Mouse (Mus musculus): Measurements from ENCODE around the gene Zxdb. TPM values are rescaled to one million over a fixed set of nuclear protein-coding genes. Genes with fewer than 3 reads are reported as not detected.
A peak's percentile ranks its signal among the peaks of the same experiment; 100 is the strongest.

Gene Zxdb
- polyA plus RNA-seq, 1 experiment from 2014 or later, result 1.8 TPM

- DNase-seq (ENCODE audit: low spot score) (no peak), ATAC-seq (no peak)
- H3K4me3 ChIP-seq (ENCODE audit: low read depth, low read length), result no peak overlapping the region
- H3K27ac ChIP-seq (ENCODE audit: low read length), result no peak overlapping the region
- no peak overlapping the region for H3K4me2 ChIP-seq (replicated peaks; ENCODE audit: low read depth, low read length)
- no peaks in the 10 kb centered on the region for H3K36me3 ChIP-seq (ENCODE audit: insufficient read depth, low read length)
- no peaks in the 10 kb centered on the region for H3K9me3 ChIP-seq (ENCODE audit: low read length)
- no peaks in the 10 kb centered on the region for H3K4me1 ChIP-seq (ENCODE audit: insufficient read depth, low read depth, low read length)
- H3K27me3 ChIP-seq (replicated peaks; ENCODE audit: insufficient read depth, low read length), result no peaks in the 10 kb centered on the region
- H3K9ac ChIP-seq (replicated peaks; ENCODE audit: low read depth), result no peak overlapping the region
- TF ChIP-seq EP300 (IDR thresholded peaks at IDR 0.05), result no peak
- TF ChIP-seq CTCF (IDR thresholded peaks at IDR 0.05), result no peak
Observed at GRCm38 (mm10) chrX:94731596-94731995, 7.2 kb downstream of the Zxdb start.

DNA sequence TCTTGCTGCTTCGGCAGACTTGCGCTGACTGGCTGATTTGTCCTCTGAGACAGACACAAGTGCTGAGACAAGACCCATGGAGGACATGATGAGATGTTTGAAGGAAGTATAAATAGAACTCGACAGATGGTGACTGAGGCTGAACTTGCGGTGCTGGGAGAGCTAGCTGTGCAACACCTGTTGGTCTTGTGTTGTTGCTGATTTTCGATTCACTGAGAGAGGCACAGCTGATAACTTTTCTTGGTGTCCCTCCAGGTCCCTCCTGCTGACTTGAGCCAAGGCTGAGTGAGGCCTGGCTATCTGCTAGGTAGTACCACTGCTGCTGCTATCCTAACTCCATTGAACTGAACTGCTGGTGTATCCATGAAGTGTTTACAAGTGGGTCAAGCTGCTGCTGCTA lies 29.4 kb downstream of the Zxdb start:
- no peak overlapping the region for H3K4me2 ChIP-seq (replicated peaks; ENCODE audit: low read depth, low read length)
- H3K4me1 ChIP-seq (ENCODE audit: insufficient read depth, low read depth, low read length), result no peaks in the 10 kb centered on the region
- no peak overlapping the region for H3K9ac ChIP-seq (replicated peaks; ENCODE audit: low read depth)
- H3K27me3 ChIP-seq (replicated peaks; ENCODE audit: insufficient read depth, low read length), result no peaks in the 10 kb centered on the region
- TF ChIP-seq CTCF (IDR thresholded peaks at IDR 0.05) (no peak), EP300 (IDR thresholded peaks at IDR 0.05) (no peak)
- 77% methylated on average over 5 of the region's 5 CpGs for WGBS
- ATAC-seq (no peak), DNase-seq (ENCODE audit: low spot score) (no peak)
- H3K9me3 ChIP-seq (ENCODE audit: low read length), result no peaks in the 10 kb centered on the region
- no peaks in the 10 kb centered on the region for H3K36me3 ChIP-seq (ENCODE audit: insufficient read depth, low read length)
- H3K4me3 ChIP-seq (ENCODE audit: low read depth, low read length), result no peak overlapping the region
- no peak overlapping the region for H3K27ac ChIP-seq (ENCODE audit: low read length)

GRCm38 (mm10) chrX:94759959-94760358 lies 35.6 kb downstream of the Zxdb start:
- TF ChIP-seq EP300 (IDR thresholded peaks at IDR 0.05) (no peak), CTCF (IDR thresholded peaks at IDR 0.05) (no peak)
- Histone ChIP-seq H3K27ac (ENCODE audit: low read length) (no peak overlapping the region), H3K4me3 (ENCODE audit: low read depth, low read length) (no peak overlapping the region), H3K4me1 (ENCODE audit: insufficient read depth, low read depth, low read length) (no peaks in the 10 kb centered on the region), H3K9ac (replicated peaks; ENCODE audit: low read depth) (no peak overlapping the region), H3K36me3 (ENCODE audit: insufficient read depth, low read length) (no peaks in the 10 kb centered on the region), H3K27me3 (replicated peaks; ENCODE audit: insufficient read depth, low read length) (no peaks in the 10 kb centered on the region), H3K9me3 (ENCODE audit: low read length) (no peaks in the 10 kb centered on the region), H3K4me2 (replicated peaks; ENCODE audit: low read depth, low read length) (no peak overlapping the region)
- DNase-seq (ENCODE audit: low spot score), result peak; percentile 29
- WGBS, result 10% methylated on average over 1 of the region's 1 CpGs
- peak; percentile 44 for ATAC-seq

- Histone ChIP-seq H3K4me1 (ENCODE audit: insufficient read depth, low read depth, low read length) (no peaks in the 10 kb centered on the region), H3K9me3 (ENCODE audit: low read length) (no peaks in the 10 kb centered on the region), H3K27ac (ENCODE audit: low read length) (no peak overlapping the region), H3K4me3 (ENCODE audit: low read depth, low read length) (no peak overlapping the region), H3K9ac (replicated peaks; ENCODE audit: low read depth) (no peak overlapping the region), H3K36me3 (ENCODE audit: insufficient read depth, low read length) (no peaks in the 10 kb centered on the region), H3K4me2 (replicated peaks; ENCODE audit: low read depth, low read length) (no peak overlapping the region), H3K27me3 (replicated peaks; ENCODE audit: insufficient read depth, low read length) (no peaks in the 10 kb centered on the region)
- no peak for TF ChIP-seq CTCF (IDR thresholded peaks at IDR 0.05)
- TF ChIP-seq EP300 (IDR thresholded peaks at IDR 0.05), result no peak
- ATAC-seq (no peak), DNase-seq (ENCODE audit: low spot score) (no peak)
- WGBS, result 93% methylated on average over 23 of the region's 34 CpGs
Observed at GRCm38 (mm10) chrX:94773876-94774275, 49.5 kb downstream of the Zxdb start.

Other genes starting within 250 kb of the Zxdb start
- gene Maged1, start 182.4 kb upstream of the Zxdb start, polyA plus RNA-seq (2015; fragmentation: Nextera tagmentation; extraction: Ambion mirVana), result 211 and 222 TPM in 2 replicates
- 1.0 and 1.1 TPM in 2 replicates for gene Gspt2, start 88.5 kb upstream of the Zxdb start, polyA plus RNA-seq (2015; fragmentation: Nextera tagmentation; extraction: Ambion mirVana)

All from lung, postnatal 0 days (tissue).